Mouse (Mus musculus) G1E (cell line): ENCODE results near the gene Cpt2. TPM values are rescaled to one million over a fixed set of nuclear protein-coding genes. Genes with fewer than 3 reads are reported as not detected.

ENCODE experiments used
- ATAC-seq: 2 replicates; pipeline ENCODE4 v1.8.0; 2016; ENCODE audit warnings: mild to moderate bottlenecking; ENCODE audit not compliant: insufficient number of reproducible peaks, poor library complexity, low FRiP score, severe bottlenecking; ENCODE audit errors: extremely low read depth
- DNase-seq: peaks from one replicate; pipeline ENCODE4 v3.0.0; 2012; ENCODE audit warnings: low spot score
- H3K27me3 ChIP-seq: 2 replicates; pipeline ENCODE4 v1.6.1; 2012; ENCODE audit warnings: mild to moderate bottlenecking, low read length, inconsistent platforms; ENCODE audit not compliant: insufficient read depth
- H3K36me3 ChIP-seq: replicated peaks from 2 replicates; pipeline ENCODE3; 2012; ENCODE audit warnings: mild to moderate bottlenecking, inconsistent platforms
- H3K4me1 ChIP-seq: 2 replicates; pipeline ENCODE4 v1.6.1; 2012; ENCODE audit warnings: low read depth, low read length, inconsistent platforms, mixed read lengths; ENCODE audit not compliant: insufficient read depth
- H3K4me3 ChIP-seq: 2 replicates; pipeline ENCODE4 v1.5.1; 2012; ENCODE audit warnings: low read depth, mild to moderate bottlenecking, inconsistent platforms, low read length, moderate library complexity, mixed read lengths
- H3K9me3 ChIP-seq: replicated peaks from 2 replicates; pipeline ENCODE4 v1.6.1; 2012; ENCODE audit warnings: inconsistent platforms
- CTCF ChIP-seq: IDR thresholded peaks from 2 replicates; pipeline ENCODE4 v1.5.1; 2012; ENCODE audit warnings: low read depth, low read length, inconsistent platforms, mixed read lengths
- GATA1 ChIP-seq: IDR thresholded peaks from 2 replicates; pipeline ENCODE4 v1.6.1; 2012; ENCODE audit warnings: borderline replicate concordance, low read length, inconsistent platforms, mixed read lengths
- GATA2 ChIP-seq: IDR thresholded peaks from 2 replicates; pipeline ENCODE4 v1.6.1; 2012; ENCODE audit warnings: low read depth, low read length, inconsistent platforms, borderline replicate concordance
- POLR2AphosphoS5 ChIP-seq: IDR thresholded peaks from 2 replicates; pipeline ENCODE4 v1.6.1; 2012; ENCODE audit warnings: low read depth, low read length, inconsistent platforms; ENCODE audit not compliant: insufficient replicate concordance
- TAL1 ChIP-seq: conservative IDR thresholded peaks from 2 replicates; pipeline ENCODE4 v1.6.1; 2012; ENCODE audit warnings: low read depth, low read length, inconsistent platforms, mixed read lengths
- polyA plus RNA-seq: library from polyadenylated mRNA; stranded (reverse); fragments of >175 nt; gene quantifications from 2 replicates; pipeline ENCODE4 v1.2.3, GENCODE M21; 2012
- total RNA-seq, 2 experiments: library from RNA; stranded (forward) in 1 of 2; stranded (reverse) in 1 of 2; fragments of 200-1000 nt in 1 of 2; fragments of >200 nt in 1 of 2; fragmentation: Nextera tagmentation in 1 of 2; gene quantifications; 2 replicates each; pipeline ENCODE4 v1.2.3; 2014 to 2017

The Cpt2 gene
- total RNA-seq (2014; fragmentation: Nextera tagmentation) = 33.5 and 35.8 TPM in 2 replicates
- 23.2 and 31.8 TPM in 2 replicates for total RNA-seq (2017)
- polyA plus RNA-seq = 75.4 and 97.0 TPM in 2 replicates

DNA sequence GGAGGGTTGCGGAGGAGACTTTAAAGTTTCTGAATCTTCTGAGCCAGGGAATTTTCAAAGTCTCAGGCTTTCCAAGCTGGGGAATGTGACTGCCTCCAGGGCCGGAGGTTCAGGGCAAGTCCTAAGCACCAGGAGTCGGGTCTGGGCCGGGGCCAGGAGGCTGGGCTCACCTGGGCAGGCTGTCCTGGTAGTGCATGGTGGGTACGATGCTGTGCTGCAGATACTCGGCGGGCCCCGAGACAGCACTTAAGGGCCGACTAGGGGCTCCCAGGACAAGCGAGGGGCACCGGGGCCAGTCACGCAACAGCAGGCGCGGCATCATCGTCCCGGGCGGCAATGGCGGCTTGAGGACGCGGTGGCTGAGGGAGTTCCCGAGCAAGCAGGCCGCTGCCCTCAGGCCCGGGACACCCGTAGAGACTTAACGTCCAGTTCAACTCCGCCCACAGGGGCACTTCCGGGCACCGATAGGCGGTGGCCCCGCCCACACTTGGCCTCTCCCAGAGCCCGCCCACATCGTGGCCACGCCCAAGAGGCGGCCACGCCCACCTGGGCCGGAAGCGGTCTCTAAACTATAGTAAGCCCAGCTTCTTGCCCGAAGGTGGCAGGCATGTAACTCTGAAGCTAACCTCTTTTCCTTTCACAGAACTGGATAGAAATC lies at the start of gene Cpt2:
Gene Cpt2 (minus strand): TSS at position 466 of the 658 bp plus-strand sequence.
- Histone ChIP-seq H3K9me3 (no peaks in the 10 kb centered on the region), H3K4me1 (peaks cover 28% of the 10 kb centered on the region), H3K36me3 (peaks cover 26% of the 10 kb centered on the region), H3K4me3 (peak within 1 kb of the TSS; percentile 93), H3K27me3 (peaks cover 6% of the 10 kb centered on the region; the same call in 1 of the 2 replicates)
- peak; percentile 91 for ATAC-seq
- DNase-seq = peak; percentile 77
- TF ChIP-seq GATA1 (no peak), GATA2 (no peak), POLR2AphosphoS5 (no peak), TAL1 (no peak), CTCF (no peak)

DNA sequence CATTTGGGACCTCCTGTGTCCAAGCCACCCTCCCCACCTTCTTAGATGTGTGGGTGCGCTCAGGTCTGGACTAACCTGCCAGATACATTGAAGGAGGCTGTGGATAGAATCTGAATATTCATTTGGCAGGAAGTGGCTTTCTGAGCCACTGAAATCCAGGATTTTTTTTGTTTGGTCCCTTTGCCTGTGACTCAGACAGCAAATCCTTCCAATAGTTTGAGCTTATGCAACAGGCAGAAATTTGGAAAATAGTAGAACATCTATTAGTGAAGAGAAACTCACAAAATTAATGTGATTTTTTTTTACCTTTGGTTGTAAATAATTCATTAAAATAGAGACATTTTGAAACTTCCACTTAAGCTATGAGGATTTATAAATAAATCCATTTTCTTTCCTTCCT lies 47.8 kb upstream of the Cpt2 start:
- peaks cover 7% of the 10 kb centered on the region for H3K4me1 ChIP-seq
- ATAC-seq (no peak), DNase-seq (no peak)
- H3K4me3 ChIP-seq = no peak overlapping the region
- TF ChIP-seq TAL1 = no peak
- TF ChIP-seq GATA2 = no peak
- no peak for TF ChIP-seq POLR2AphosphoS5
- TF ChIP-seq CTCF = no peak
- no peak for TF ChIP-seq GATA1
- H3K27me3 ChIP-seq = peaks cover 10% of the 10 kb centered on the region
- no peaks in the 10 kb centered on the region for H3K36me3 ChIP-seq
- H3K9me3 ChIP-seq = no peaks in the 10 kb centered on the region

DNA sequence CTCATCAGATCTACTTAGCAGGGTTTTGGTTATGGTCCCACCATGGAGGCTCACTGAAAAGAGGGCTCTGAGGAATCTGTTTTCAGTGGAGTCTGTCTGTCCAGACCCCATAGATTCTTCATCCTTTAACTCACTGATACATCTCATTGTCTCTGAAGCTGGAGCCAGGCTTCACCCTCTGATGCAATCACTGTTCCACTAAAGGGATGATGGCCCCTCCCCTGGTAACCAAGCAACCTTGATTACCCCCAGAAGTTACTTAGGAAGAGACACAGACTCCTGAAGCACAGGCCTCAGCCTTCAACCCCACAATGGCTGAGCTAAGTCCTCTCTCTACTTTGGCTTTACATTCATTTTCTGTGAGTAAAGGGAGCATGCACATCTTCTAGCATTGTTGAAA lies 46.4 kb upstream of the Cpt2 start:
- DNase-seq (no peak), ATAC-seq (no peak)
- Histone ChIP-seq H3K4me3 (no peak overlapping the region), H3K9me3 (no peaks in the 10 kb centered on the region), H3K36me3 (no peaks in the 10 kb centered on the region), H3K4me1 (peaks cover 7% of the 10 kb centered on the region), H3K27me3 (peaks cover 10% of the 10 kb centered on the region)
- TF ChIP-seq TAL1 = no peak
- TF ChIP-seq GATA1 = no peak
- TF ChIP-seq POLR2AphosphoS5 = no peak
- no peak for TF ChIP-seq CTCF
- no peak for TF ChIP-seq GATA2

DNA sequence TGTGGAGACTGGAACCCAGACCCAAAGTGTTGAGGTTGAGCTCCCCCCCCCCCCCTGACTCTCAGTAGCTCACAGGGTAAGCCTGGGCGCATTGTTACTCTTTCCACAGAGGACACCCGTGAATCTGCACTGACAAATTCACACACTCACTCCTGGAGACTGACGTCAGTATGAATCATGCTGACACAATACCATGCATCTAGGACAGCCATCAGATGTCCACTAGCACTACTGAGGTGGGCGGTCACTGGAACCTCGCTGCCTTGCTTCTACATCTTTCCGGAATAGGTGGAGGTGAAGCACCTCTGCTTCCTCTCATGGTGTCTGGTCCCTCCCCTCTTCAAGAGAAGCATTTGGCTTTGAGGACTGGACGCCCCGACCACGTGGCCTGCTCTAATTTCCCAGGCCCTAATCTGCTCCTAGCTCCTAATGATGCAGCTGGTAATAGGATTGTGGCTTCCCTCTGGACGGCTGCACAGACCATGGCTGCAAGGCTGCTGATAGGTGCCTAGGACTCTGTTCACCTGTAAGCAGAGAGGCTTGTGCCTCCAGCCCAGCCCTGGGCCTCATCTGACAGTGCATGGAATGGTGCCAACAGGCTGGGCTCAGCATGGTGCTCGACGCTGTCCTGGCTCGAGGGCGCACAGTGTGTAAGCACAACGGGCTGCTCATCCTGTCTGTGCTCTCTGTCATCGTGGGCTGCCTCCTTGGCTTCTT lies 44.7 kb upstream of the Cpt2 start, which contains the start of gene Slc1a7:
Gene Slc1a7 (plus strand): TSS at position 367 of the 717 bp plus-strand sequence.
- H3K36me3 ChIP-seq = no peaks in the 10 kb centered on the region
- DNase-seq (no peak), ATAC-seq (no peak)
- TF ChIP-seq GATA2 = no peak
- no peaks in the 10 kb centered on the region for H3K9me3 ChIP-seq
- peaks cover 7% of the 10 kb centered on the region for H3K4me1 ChIP-seq
- H3K27me3 ChIP-seq = peaks cover 9% of the 10 kb centered on the region
- no peak within 1 kb of the TSS for H3K4me3 ChIP-seq

DNA sequence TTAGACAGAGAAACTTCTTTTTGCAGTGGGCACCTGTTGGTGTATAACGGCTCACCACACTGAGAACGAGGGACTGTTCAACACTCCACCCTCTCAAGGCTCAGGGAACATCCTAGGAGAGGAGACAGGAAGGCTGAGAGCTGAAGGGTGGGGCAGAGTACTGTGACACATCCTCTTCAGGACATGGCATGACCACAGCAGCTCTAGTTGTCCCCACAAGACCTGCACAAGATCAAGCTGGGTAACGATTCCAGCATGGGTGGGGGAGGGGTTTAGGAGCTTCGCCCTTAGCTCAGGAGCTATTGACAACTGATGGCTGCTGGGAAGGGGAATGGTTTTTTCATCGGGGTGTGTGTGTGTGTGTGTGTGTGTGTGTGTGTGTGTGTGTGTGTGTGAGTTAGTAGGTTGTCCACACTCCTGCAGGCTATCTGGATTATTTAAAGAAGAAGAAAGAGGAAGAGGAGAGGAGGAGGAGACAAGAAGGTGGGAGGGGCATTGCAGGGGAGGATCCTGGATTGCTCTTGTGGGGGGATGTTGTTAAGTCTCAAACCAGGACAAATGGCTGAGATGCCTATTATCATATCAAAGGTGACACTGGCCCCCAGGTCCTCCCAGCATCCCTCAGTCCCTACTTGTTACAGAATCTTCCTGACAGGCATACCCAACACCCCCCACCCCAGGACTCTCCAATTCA lies 43.2 kb upstream of the Cpt2 start:
- H3K4me1 ChIP-seq = peaks cover 7% of the 10 kb centered on the region
- ATAC-seq = no peak
- TF ChIP-seq TAL1 (no peak), CTCF (no peak), GATA1 (no peak), GATA2 (no peak)
- H3K4me3 ChIP-seq = no peak overlapping the region
- peaks cover 20% of the 10 kb centered on the region for H3K27me3 ChIP-seq
- H3K9me3 ChIP-seq = no peaks in the 10 kb centered on the region
- no peak for DNase-seq
- no peaks in the 10 kb centered on the region for H3K36me3 ChIP-seq

DNA sequence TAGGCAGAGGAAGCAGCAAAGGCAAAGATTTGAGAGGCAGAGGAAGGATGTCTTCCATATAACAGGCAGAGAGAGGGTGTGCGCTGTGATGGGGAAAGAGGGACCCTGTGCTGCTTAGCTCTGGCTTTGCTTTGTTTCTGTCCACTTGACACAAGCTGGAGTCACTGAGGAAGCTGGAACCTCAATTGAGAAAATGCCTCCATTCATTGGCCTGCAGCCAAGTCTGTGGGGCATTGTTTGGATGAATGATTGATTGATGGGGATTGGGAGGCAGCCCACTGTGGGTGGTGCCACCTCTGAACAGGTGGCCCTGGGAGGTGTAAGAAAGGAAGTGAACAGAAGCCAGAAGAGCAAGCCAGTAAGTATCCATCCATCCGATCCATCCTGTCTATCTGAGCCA lies 39.4 kb upstream of the Cpt2 start:
- DNase-seq = no peak
- Histone ChIP-seq H3K4me3 (no peak overlapping the region), H3K36me3 (no peaks in the 10 kb centered on the region), H3K4me1 (peaks cover 7% of the 10 kb centered on the region), H3K27me3 (peaks cover 20% of the 10 kb centered on the region), H3K9me3 (no peaks in the 10 kb centered on the region)
- no peak for ATAC-seq
- TF ChIP-seq POLR2AphosphoS5 (no peak), TAL1 (no peak), GATA2 (no peak)
